Mouse (Mus musculus): ENCODE results near the gene Col4a1. TPM values are rescaled to one million over a fixed set of nuclear protein-coding genes. Genes with fewer than 3 reads are reported as not detected.

Gene Col4a1
- polyA plus RNA-seq (2015; fragmentation: Nextera tagmentation; extraction: Ambion mirVana) = 136 and 172 TPM in 2 replicates

- Histone ChIP-seq H3K4me1 (ENCODE audit: control insufficient read depth, insufficient read depth, low read length) (peaks cover 33% of the 10 kb centered on the region), H3K36me3 (ENCODE audit: control insufficient read depth, insufficient read depth, low read length) (0 out of 2 replicates have a peak, but pooled peaks cover 2% of the 10 kb centered on the region), H3K27me3 (replicated peaks; ENCODE audit: control insufficient read depth, insufficient read depth, low read length) (peaks cover 11% of the 10 kb centered on the region), H3K27ac (ENCODE audit: low read length) (peak within 1 kb of the TSS; percentile 85), H3K4me3 (ENCODE audit: low read length) (peak within 1 kb of the TSS; percentile 74), H3K9me3 (ENCODE audit: control insufficient read depth, low read length) (no peaks in the 10 kb centered on the region), H3K4me2 (ENCODE audit: low read depth, low read length) (peak within 1 kb of the TSS; percentile 85), H3K9ac (ENCODE audit: low read depth, low read length) (peak within 1 kb of the TSS; percentile 90)
- WGBS = under 1% methylated on average over 83 of the region's 87 CpGs
- peak; percentile 79 for ATAC-seq
These were observed at the start of gene Col4a1, which contains the start of gene Col4a2 for GRCm38 (mm10) chr8:11312349-11313175. Col4a1 (minus strand) TSS chr8:11312826. Col4a2 (plus strand) TSS chr8:11312805.

GRCm38 (mm10) chr8:11361546-11362277, 49.1 kb upstream of the Col4a1 start:
- 0 out of 2 replicates have a peak, but pooled peaks have one; percentile 16 for ATAC-seq
- H3K4me1 ChIP-seq (ENCODE audit: control insufficient read depth, insufficient read depth, low read length) = peaks cover 24% of the 10 kb centered on the region

GRCm38 (mm10) chr8:11359846-11360245, 47.2 kb upstream of the Col4a1 start:
- H3K9me3 ChIP-seq (ENCODE audit: control insufficient read depth, low read length) = no peaks in the 10 kb centered on the region
- H3K27me3 ChIP-seq (replicated peaks; ENCODE audit: control insufficient read depth, insufficient read depth, low read length) = no peaks in the 10 kb centered on the region
- H3K27ac ChIP-seq (ENCODE audit: low read length) = no peak overlapping the region
- no peak overlapping the region for H3K9ac ChIP-seq (ENCODE audit: low read depth, low read length)
- no peak overlapping the region for H3K4me3 ChIP-seq (ENCODE audit: low read length)
- ATAC-seq = no peak
- H3K4me1 ChIP-seq (ENCODE audit: control insufficient read depth, insufficient read depth, low read length) = peaks cover 26% of the 10 kb centered on the region
- 86% methylated on average over 5 of the region's 5 CpGs for WGBS
- no peaks in the 10 kb centered on the region for H3K36me3 ChIP-seq (ENCODE audit: control insufficient read depth, insufficient read depth, low read length)
- H3K4me2 ChIP-seq (ENCODE audit: low read depth, low read length) = no peak overlapping the region

More at GRCm38 (mm10) chr8:11361546-11362277, 49.1 kb upstream of the Col4a1 start:
- WGBS = 60% methylated on average over 9 of the region's 9 CpGs
- H3K36me3 ChIP-seq (ENCODE audit: control insufficient read depth, insufficient read depth, low read length) = no peaks in the 10 kb centered on the region
- H3K4me3 ChIP-seq (ENCODE audit: low read length) = no peak overlapping the region
- H3K27me3 ChIP-seq (replicated peaks; ENCODE audit: control insufficient read depth, insufficient read depth, low read length) = no peaks in the 10 kb centered on the region
- H3K4me2 ChIP-seq (ENCODE audit: low read depth, low read length) = no peak overlapping the region
- H3K27ac ChIP-seq (ENCODE audit: low read length) = peak overlapping the region; percentile 68
- 0 out of 2 replicates have a peak overlapping the region, but pooled peaks have one; percentile 38 for H3K9ac ChIP-seq (ENCODE audit: low read depth, low read length)
- no peaks in the 10 kb centered on the region for H3K9me3 ChIP-seq (ENCODE audit: control insufficient read depth, low read length)

- no peak overlapping the region for H3K4me3 ChIP-seq (ENCODE audit: low read length)
- peak; percentile 78 for ATAC-seq
- H3K27ac ChIP-seq (ENCODE audit: low read length) = peak overlapping the region; percentile 67
- H3K9ac ChIP-seq (ENCODE audit: low read depth, low read length) = no peak overlapping the region
- no peaks in the 10 kb centered on the region for H3K27me3 ChIP-seq (replicated peaks; ENCODE audit: control insufficient read depth, insufficient read depth, low read length)
- 34% methylated on average over 7 of the region's 7 CpGs for WGBS
- H3K36me3 ChIP-seq (ENCODE audit: control insufficient read depth, insufficient read depth, low read length) = no peaks in the 10 kb centered on the region
- no peaks in the 10 kb centered on the region for H3K9me3 ChIP-seq (ENCODE audit: control insufficient read depth, low read length)
- H3K4me2 ChIP-seq (ENCODE audit: low read depth, low read length) = no peak overlapping the region
- H3K4me1 ChIP-seq (ENCODE audit: control insufficient read depth, insufficient read depth, low read length) = peaks cover 24% of the 10 kb centered on the region
These were observed 45.4 kb upstream of the Col4a1 start for GRCm38 (mm10) chr8:11357921-11358436.

GRCm38 (mm10) chr8:11356776-11357175, 44.1 kb upstream of the Col4a1 start:
- Histone ChIP-seq H3K4me2 (ENCODE audit: low read depth, low read length) (no peak overlapping the region), H3K9ac (ENCODE audit: low read depth, low read length) (no peak overlapping the region), H3K4me1 (ENCODE audit: control insufficient read depth, insufficient read depth, low read length) (peaks cover 12% of the 10 kb centered on the region), H3K36me3 (ENCODE audit: control insufficient read depth, insufficient read depth, low read length) (no peaks in the 10 kb centered on the region), H3K4me3 (ENCODE audit: low read length) (no peak overlapping the region), H3K9me3 (ENCODE audit: control insufficient read depth, low read length) (no peaks in the 10 kb centered on the region), H3K27ac (ENCODE audit: low read length) (peak overlapping the region; percentile 67), H3K27me3 (replicated peaks; ENCODE audit: control insufficient read depth, insufficient read depth, low read length) (no peaks in the 10 kb centered on the region)
- 60% methylated on average over 8 of the region's 8 CpGs for WGBS
- no peak for ATAC-seq

GRCm38 (mm10) chr8:11355900-11356299, 43.3 kb upstream of the Col4a1 start:
- H3K4me3 ChIP-seq (ENCODE audit: low read length) = no peak overlapping the region
- no peaks in the 10 kb centered on the region for H3K36me3 ChIP-seq (ENCODE audit: control insufficient read depth, insufficient read depth, low read length)
- 86% methylated on average over 3 of the region's 3 CpGs for WGBS
- H3K27me3 ChIP-seq (replicated peaks; ENCODE audit: control insufficient read depth, insufficient read depth, low read length) = no peaks in the 10 kb centered on the region
- no peaks in the 10 kb centered on the region for H3K9me3 ChIP-seq (ENCODE audit: control insufficient read depth, low read length)
- H3K4me2 ChIP-seq (ENCODE audit: low read depth, low read length) = no peak overlapping the region
- H3K9ac ChIP-seq (ENCODE audit: low read depth, low read length) = no peak overlapping the region
- no peak overlapping the region for H3K27ac ChIP-seq (ENCODE audit: low read length)
- H3K4me1 ChIP-seq (ENCODE audit: control insufficient read depth, insufficient read depth, low read length) = peaks cover 9% of the 10 kb centered on the region; the same call in 1 of the 2 replicates
- no peak for ATAC-seq

GRCm38 (mm10) chr8:11354800-11355451, 42.3 kb upstream of the Col4a1 start:
- 89% methylated on average over 8 of the region's 8 CpGs for WGBS
- Histone ChIP-seq H3K36me3 (ENCODE audit: control insufficient read depth, insufficient read depth, low read length) (no peaks in the 10 kb centered on the region), H3K9ac (ENCODE audit: low read depth, low read length) (no peak overlapping the region), H3K27me3 (replicated peaks; ENCODE audit: control insufficient read depth, insufficient read depth, low read length) (no peaks in the 10 kb centered on the region), H3K4me3 (ENCODE audit: low read length) (no peak overlapping the region), H3K4me2 (ENCODE audit: low read depth, low read length) (no peak overlapping the region), H3K27ac (ENCODE audit: low read length) (no peak overlapping the region), H3K9me3 (ENCODE audit: control insufficient read depth, low read length) (no peaks in the 10 kb centered on the region), H3K4me1 (ENCODE audit: control insufficient read depth, insufficient read depth, low read length) (peaks cover 9% of the 10 kb centered on the region; the same call in 1 of the 2 replicates)
- no peak for ATAC-seq

GRCm38 (mm10) chr8:11352514-11352913, 39.9 kb upstream of the Col4a1 start:
- Histone ChIP-seq H3K27ac (ENCODE audit: low read length) (no peak overlapping the region), H3K36me3 (ENCODE audit: control insufficient read depth, insufficient read depth, low read length) (no peaks in the 10 kb centered on the region), H3K4me2 (ENCODE audit: low read depth, low read length) (no peak overlapping the region), H3K4me3 (ENCODE audit: low read length) (no peak overlapping the region), H3K9ac (ENCODE audit: low read depth, low read length) (no peak overlapping the region), H3K4me1 (ENCODE audit: control insufficient read depth, insufficient read depth, low read length) (0 out of 2 replicates have a peak, but pooled peaks cover 5% of the 10 kb centered on the region), H3K27me3 (replicated peaks; ENCODE audit: control insufficient read depth, insufficient read depth, low read length) (no peaks in the 10 kb centered on the region), H3K9me3 (ENCODE audit: control insufficient read depth, low read length) (no peaks in the 10 kb centered on the region)
- ATAC-seq = no peak
- 65% methylated on average over 11 of the region's 11 CpGs for WGBS
